Mouse (Mus musculus) B cell, adult 2 months (primary cell): ENCODE data around the gene Cenpp.

ENCODE experiments used
- DNase-seq, 2 experiments: peaks; one replicate each; pipeline ENCODE4 v3.0.0; 2022

The Cenpp gene

DNA sequence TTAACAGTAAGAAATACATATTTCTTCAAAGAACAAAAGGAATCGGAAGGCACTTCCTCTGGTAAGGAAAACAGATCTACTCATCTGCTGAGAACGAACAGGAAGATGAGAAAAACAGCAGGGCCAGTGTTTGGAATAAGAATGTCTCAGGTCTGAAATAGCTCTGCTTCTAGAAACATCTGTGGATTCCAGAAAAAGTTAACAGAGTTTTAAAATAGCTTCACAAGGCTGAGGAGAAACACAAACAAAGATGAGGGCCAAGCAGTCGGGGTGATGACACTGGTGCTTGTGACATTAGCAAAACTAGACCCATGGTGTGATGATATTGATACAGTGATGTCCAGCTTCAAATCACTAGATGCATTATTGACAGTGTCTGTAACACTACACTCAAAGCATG is 145.4 kb downstream of the Cenpp start:
- no peak for DNase-seq

- DNase-seq, result no peak
Observed at GRCm38 (mm10) chr13:49505776-49506175, 146.8 kb downstream of the Cenpp start.

- no peak for DNase-seq
Observed at GRCm38 (mm10) chr13:49504510-49504909, 148.1 kb downstream of the Cenpp start, which contains the start of gene Ecm2. TSS of gene Ecm2 (plus strand) at chr13:49504810.

GRCm38 (mm10) chr13:49492376-49493368 is 159.9 kb downstream of the Cenpp start, which contains the start of gene Tes3-ps:
TSS of gene Tes3-ps (plus strand) at chr13:49493318.
- DNase-seq, result no peak

- no peak for DNase-seq
Observed at GRCm38 (mm10) chr13:49485388-49485787, 167.2 kb downstream of the Cenpp start.

- DNase-seq, result no peak
Observed at GRCm38 (mm10) chr13:49480551-49480950, 172.0 kb downstream of the Cenpp start.

DNA sequence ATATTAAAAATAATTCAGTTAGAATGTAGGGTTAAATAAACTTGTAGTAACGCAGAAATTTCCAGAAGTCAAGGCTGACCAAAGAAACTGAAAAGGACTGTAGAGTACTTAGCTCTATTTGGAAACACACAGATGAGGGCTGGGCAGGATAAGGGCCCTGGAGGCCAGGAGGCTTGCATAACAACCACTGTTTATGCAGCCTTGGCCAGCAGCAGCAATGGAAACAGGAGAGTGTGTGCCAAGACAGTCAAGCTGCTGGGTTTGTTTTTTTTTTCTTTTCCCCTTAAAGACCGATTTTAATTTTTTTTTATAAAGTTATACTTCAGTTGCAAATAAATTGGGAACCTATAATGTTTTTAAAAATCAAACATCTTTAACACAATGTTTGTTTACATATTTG is 172.5 kb downstream of the Cenpp start:
- DNase-seq, result no peak

DNA sequence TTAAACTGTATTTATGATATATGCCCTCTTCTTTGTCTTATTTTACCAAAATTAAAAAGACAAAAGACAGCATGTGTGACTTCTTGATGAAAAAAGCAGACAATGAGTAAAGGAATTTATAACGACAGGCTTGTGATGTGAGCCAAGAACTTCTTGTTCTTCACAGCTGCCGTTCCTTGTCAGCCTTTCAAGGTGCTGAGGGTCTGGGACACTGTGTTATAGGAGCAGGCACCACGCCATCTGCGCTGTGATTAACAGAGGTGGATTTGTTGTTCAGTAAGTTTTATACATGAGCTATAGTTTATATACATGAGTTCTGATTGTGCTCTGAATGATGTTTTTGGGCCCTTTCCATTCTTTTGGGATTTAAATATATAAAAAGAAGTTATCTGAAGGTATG is 173.2 kb downstream of the Cenpp start:
- no peak for DNase-seq

DNA sequence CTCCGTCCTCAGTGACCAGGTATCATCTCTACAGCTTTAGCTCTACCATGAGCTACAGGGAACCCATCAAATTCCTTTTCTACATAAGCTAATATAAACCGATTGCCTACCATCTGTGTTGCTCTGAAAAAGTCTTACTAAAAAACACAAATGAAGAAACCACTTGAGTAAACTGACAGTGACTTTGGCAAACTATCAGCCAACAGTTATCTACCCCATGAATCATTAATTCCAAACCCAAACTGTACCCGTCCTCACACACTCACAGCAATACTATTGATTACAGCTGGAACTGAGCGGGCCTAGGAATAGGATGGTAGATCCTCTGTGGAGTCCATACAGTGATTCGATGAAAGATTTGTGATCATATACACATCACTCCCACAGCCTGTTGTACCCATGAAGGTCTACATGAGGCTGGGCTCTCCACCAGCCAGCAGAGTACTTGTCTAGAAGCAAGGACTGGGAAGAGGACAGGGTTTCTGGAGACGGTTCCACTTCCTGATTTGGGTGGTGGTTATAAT is 173.7 kb downstream of the Cenpp start:
- no peak for DNase-seq

DNA sequence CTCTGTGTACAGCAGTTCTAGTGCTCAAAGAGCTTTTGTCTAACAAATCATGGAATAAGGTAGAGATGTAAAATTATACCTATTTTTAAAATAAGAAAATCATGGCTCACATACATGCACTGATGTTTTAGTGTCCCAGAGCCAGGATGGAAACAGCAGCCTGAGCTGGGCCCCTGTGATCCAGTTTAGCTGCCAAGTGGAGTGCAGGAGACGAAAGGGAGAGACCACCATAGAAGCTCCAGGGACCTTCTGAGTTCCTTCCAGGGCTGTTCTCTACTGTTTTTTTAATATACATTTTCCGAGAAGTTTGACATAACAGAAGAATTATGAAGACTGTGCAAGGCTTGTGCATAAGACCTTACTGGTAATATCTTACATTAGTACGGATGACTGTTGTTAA is 174.7 kb downstream of the Cenpp start:
- DNase-seq, result no peak

DNA sequence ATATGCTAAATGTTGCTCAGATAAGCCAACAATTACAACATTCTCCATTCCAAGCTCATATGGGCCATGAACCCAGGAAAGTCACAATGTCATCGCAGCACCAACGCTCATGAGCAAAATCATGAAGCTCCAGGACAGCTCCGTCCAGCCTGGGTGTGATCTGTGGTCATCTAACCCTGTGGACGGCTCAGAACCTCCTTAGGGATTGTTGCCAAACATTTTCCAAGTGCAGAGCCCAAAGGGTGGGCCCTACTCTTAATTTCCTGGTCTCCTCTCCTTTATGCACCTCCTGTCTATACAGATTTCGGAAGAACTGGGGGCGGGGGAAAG is 179.9 kb downstream of the Cenpp start:
- DNase-seq, result no peak

- no peak for DNase-seq
Observed at GRCm38 (mm10) chr13:49471981-49472675, 180.5 kb downstream of the Cenpp start.

DNA sequence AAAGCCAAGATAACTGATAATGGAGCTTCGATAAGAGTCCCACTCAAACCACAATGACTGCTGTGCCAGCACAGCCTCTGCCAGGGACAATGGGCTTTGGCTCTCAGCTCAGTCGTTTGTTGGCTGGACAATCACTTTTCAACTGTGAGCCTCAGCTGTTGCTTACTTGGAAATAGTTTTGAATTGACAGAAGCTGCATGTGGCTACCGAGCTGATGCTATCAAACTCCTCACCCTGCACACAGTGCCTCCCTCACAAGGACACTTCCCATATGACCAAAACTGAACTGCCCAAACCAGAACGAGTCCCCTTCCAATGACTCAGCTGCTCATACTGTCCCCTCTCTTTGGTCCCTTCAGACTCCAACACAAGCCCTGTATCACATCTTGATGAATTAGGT is 181.8 kb downstream of the Cenpp start:
- DNase-seq, result no peak

DNA sequence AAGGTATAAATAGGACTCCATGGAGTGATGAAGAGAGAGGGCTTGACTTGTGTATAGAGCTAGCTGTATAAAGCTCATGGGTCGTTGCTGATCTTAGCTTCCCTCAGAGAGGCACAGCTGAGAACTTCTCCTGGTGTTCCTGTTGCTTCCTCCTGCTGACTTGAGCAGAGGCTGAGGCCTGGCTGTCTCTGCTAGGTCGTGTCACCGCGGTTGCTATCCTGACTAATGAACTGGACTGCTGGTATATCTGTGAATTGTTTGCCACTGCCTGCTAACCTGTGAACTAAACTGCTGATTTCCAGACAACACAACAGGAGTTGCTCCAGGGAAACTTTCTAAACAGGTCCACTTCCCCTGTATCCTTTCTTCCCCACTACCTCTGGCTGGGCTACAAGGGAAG is 182.3 kb downstream of the Cenpp start:
- DNase-seq, result no peak

DNA sequence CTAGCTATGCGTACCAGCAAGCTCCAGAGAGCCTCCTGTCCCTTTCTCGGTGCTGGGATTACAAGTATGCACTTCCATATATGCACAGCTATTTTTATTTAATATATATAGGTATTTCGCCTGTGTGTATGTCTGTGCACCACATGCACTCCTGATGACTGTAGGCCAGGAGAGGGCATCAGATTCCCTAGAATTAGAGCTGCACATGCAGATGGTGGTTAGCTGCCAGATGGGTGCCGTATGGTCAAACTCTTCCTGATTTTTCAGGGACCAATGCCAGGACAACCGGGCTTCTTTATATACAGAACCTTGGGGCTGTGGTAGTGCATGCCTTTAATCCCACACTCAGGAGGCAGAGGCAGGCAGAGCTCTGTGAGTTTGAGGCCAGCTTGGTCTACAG is 183.6 kb downstream of the Cenpp start:
- DNase-seq, result no peak

DNA sequence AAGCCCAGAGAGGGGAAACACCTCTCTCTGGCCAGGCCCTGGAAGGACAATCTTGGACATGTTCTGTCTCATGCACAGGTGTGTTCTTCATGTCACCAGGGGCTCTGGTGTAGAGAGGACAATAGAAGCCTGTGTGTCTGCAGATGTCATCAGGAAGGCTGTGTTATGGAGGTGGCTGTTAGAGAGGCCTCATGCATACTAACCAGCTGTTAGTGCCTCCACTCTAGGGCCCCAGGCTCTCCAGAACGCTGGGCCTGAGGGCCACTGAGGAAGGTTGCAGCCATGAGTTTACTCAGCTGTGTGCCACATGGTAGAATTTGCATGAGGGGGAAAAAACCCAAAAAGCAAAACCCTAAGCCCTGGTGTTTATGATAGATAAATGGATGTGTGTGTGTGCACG is 185.0 kb downstream of the Cenpp start:
- no peak for DNase-seq

DNA sequence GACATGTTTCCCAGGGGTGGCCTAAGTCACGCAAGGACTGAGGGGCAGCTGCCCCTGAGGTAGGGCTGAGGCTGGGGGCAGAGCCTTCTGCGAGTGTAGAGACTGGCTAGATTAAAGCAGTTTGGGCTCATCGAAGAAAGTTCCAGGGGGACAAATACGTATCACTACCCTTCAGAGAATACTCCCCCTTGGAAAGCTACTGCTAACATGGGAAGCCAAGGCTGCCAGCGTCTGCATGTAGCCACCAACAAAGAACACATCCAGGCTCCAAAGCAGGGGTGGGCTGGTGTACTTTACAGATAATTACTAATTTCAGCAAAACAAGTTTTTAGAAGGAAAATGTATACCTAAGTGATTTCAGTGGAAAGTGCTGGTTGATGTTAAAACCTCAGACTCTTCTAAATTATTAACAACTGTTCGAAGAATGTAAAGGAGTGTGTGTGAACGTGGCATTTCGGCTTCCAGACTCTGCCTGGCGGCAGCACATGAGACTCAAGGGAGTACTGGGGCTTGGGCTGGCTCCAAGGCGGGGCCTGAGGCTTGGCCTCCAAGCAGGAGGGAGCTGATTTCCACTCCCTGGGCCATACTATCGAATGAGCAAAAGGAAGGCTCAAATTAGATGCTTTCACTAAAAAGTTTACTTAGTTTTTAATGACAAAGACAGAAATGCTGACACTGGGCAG is 186.1 kb downstream of the Cenpp start:
- DNase-seq, result no peak

DNA sequence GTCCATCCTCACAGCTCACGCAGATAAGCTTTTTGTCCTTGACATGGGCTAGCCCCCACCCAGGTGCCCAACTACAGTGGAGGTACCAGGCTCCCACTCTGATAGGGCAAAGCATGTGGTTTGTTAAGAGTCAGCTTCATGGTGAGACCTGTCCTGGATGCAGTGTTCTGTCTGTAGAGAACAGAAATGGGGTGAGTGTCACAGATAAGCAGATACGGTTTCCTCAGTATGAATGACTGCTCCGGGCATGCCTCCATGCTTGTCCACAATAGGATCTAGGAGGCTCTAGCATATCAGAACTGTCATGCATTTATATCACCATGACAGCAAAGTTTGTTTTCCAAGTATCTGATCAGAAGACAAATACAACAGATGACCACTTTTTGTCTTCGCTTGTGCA is 186.7 kb downstream of the Cenpp start:
- DNase-seq, result no peak

DNA sequence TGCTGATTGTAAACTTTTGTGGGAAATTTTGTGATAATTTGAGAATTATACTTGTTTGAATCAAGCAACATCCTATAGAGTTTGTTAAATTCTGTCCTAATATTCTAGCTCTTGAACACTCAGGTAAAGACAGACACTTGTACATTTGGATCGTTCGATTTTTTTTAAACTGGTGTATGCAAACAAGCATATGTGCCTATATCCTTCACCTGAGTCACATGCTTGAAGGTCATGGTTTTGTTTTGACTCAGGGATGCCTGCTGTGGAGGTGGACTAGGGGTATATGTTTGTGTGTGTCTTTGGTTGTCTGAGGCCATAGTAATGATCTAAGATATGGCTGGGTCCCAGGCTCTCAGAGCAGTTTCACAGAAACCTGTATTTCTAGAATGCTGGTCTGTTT is 189.7 kb downstream of the Cenpp start:
- DNase-seq, result no peak

GRCm38 (mm10) chr13:49461458-49462132 is 191.0 kb downstream of the Cenpp start:
- no peak for DNase-seq

DNA sequence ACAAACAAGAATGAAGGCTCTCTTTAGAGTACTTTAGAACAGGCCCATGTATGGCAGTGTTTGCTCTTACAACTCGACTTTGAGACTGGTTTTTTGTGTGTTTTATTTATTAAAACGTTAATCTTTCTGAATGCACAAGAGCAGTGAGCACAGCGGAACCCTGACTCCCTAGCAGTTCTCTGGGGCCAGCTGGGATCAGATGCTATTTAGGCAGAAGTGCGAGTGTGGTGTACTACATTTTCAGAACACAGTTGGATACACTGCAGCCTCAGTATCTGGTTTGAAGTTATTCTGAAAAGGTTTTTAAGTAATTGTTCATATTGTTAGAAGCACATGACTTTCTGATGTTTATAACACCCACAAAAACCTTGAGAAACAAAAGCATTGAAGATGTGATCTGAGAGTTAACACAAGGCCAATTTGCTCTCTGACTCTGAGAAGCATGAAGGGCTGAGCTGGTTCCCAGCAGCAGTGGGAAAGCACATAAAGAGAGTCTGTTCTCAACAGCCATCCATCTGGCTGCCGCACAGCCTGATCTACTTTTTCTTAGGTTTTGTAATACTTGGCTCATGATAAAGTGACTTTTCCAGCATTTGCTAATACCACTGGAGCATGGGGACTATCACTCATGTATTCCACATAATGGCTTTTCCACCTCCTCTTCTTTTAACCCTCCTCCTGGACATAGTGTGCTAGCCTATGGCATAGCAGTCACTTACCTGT is 191.7 kb downstream of the Cenpp start:
- no peak for DNase-seq

- DNase-seq, result no peak
Observed at GRCm38 (mm10) chr13:49460276-49460675, 192.3 kb downstream of the Cenpp start.
